Mouse (Mus musculus): ENCODE data around the gene Qsox2.

Qsox2 gene

GRCm38 (mm10) chr2:26237290-26237782 lies at the start of gene Qsox2:
Qsox2 (minus strand) TSS chr2:26237525.
- DNase-seq, result peak; percentile 88 to 95

GRCm38 (mm10) chr2:26286391-26286790 lies 49.1 kb upstream of the Qsox2 start:
- no peak for DNase-seq

GRCm38 (mm10) chr2:26285804-26286203 lies 48.5 kb upstream of the Qsox2 start:
- peak; percentile 73 to 83 for DNase-seq

GRCm38 (mm10) chr2:26280594-26280993 lies 43.3 kb upstream of the Qsox2 start:
- no peak for DNase-seq

GRCm38 (mm10) chr2:26279712-26280111 lies 42.4 kb upstream of the Qsox2 start:
- no peak for DNase-seq

- peak; percentile 72 to 82 for DNase-seq
Observed at GRCm38 (mm10) chr2:26273611-26274010, 36.3 kb upstream of the Qsox2 start.

GRCm38 (mm10) chr2:26268216-26268615 lies 30.9 kb upstream of the Qsox2 start:
- DNase-seq, result no peak

- no peak for DNase-seq
Observed at GRCm38 (mm10) chr2:26266066-26266742, 28.9 kb upstream of the Qsox2 start.

GRCm38 (mm10) chr2:26265095-26265494 lies 27.8 kb upstream of the Qsox2 start:
- no peak for DNase-seq

- no peak for DNase-seq
Observed at GRCm38 (mm10) chr2:26264646-26265045, 27.3 kb upstream of the Qsox2 start.

- DNase-seq, result no peak
Observed at GRCm38 (mm10) chr2:26257315-26258096, 20.2 kb upstream of the Qsox2 start.

GRCm38 (mm10) chr2:26254816-26255215 lies 17.5 kb upstream of the Qsox2 start:
- peak; percentile 37 to 40 for DNase-seq

- DNase-seq, result no peak
Observed at GRCm38 (mm10) chr2:26252514-26253206, 15.3 kb upstream of the Qsox2 start.

- no peak for DNase-seq
Observed at GRCm38 (mm10) chr2:26247531-26247930, 10.2 kb upstream of the Qsox2 start.

- no peak for DNase-seq
Observed at GRCm38 (mm10) chr2:26240841-26241240, 3.5 kb upstream of the Qsox2 start.

GRCm38 (mm10) chr2:26240330-26240729 lies 3.0 kb upstream of the Qsox2 start:
- peak in 1 of 2 experiments; percentile 37 for DNase-seq

- DNase-seq, result peak in 1 of 2 experiments; percentile 71
Observed at GRCm38 (mm10) chr2:26236681-26237289, 540 bp downstream of the Qsox2 start.

- no peak for DNase-seq
Observed at GRCm38 (mm10) chr2:26234771-26235170, 2.6 kb downstream of the Qsox2 start.

- no peak for DNase-seq
Observed at GRCm38 (mm10) chr2:26234253-26234652, 3.1 kb downstream of the Qsox2 start.

- no peak for DNase-seq
Observed at GRCm38 (mm10) chr2:26231366-26231765, 6.0 kb downstream of the Qsox2 start.

GRCm38 (mm10) chr2:26230253-26230652 lies 7.1 kb downstream of the Qsox2 start:
- no peak for DNase-seq

- DNase-seq, result peak; percentile 60 to 70
Observed at GRCm38 (mm10) chr2:26227788-26228187, 9.5 kb downstream of the Qsox2 start.

- DNase-seq, result peak; percentile 33 to 37
Observed at GRCm38 (mm10) chr2:26225242-26225641, 12.1 kb downstream of the Qsox2 start.
